Mouse (Mus musculus) heart, embryonic 14.5 days (tissue): ENCODE results near the gene Gm17349. TPM values are rescaled to one million over a fixed set of nuclear protein-coding genes. Genes with fewer than 3 reads are reported as not detected.
"Not testable (repeated sequence)": the region's sequence is repeated elsewhere in the genome, so short reads cannot be mapped to it uniquely, and the experiment has no call there.

Experiments used
- ATAC-seq: fragments of 200-750 bp; cut with Nextera tagmentation; 2 replicates; pipeline ENCODE4 v1.8.0; 2017; ENCODE audit warnings: low read depth, moderate TSS enrichment; ENCODE audit not compliant: insufficient number of reproducible peaks, insufficient read depth, low FRiP score
- H3K27ac ChIP-seq, 2 experiments: fragments of 200-500 bp in 1 of 2; fragments of 300-500 bp in 1 of 2; sonication (generic) in 1 of 2; replicated peaks in 1 of 2; 2 replicates each; pipeline ENCODE4 v1.5.1; 2012 to 2014; ENCODE audit warnings: low read depth in 2 of 2, low read length in 2 of 2, control low read depth in 1 of 2, mild to moderate bottlenecking in 1 of 2, mixed read lengths in 1 of 2; ENCODE audit not compliant: control insufficient read depth in 1 of 2, insufficient read depth in 1 of 2
- H3K27me3 ChIP-seq: fragments of 300-500 bp; sonication (generic); 2 replicates; pipeline ENCODE4 v1.6.1; 2014; ENCODE audit warnings: mild to moderate bottlenecking, low read length, control low read depth; ENCODE audit not compliant: control insufficient read depth, insufficient read depth
- H3K36me3 ChIP-seq: fragments of 300-500 bp; sonication (generic); 2 replicates; pipeline ENCODE4 v1.6.1; 2014; ENCODE audit warnings: mild to moderate bottlenecking, control low read depth, low read length, mixed read lengths; ENCODE audit not compliant: control insufficient read depth, insufficient read depth
- H3K4me1 ChIP-seq, 2 experiments: fragments of 200-500 bp in 1 of 2; fragments of 300-500 bp in 1 of 2; sonication (generic) in 1 of 2; 2 replicates each; pipeline ENCODE4 v1.6.1; 2012 to 2014; ENCODE audit warnings: low read length in 2 of 2, control low read depth in 1 of 2, mixed read lengths in 1 of 2; ENCODE audit not compliant: control insufficient read depth in 2 of 2, insufficient read depth in 2 of 2
- H3K4me2 ChIP-seq: fragments of 300-500 bp; sonication (generic); 2 replicates; pipeline ENCODE4 v1.6.1; 2014; ENCODE audit warnings: mild to moderate bottlenecking, low read length
- H3K4me3 ChIP-seq, 2 experiments: fragments of 200-500 bp in 1 of 2; fragments of 300-500 bp in 1 of 2; sonication (generic) in 1 of 2; 2 replicates each; pipeline ENCODE4 v1.5.1; 2012 to 2014; ENCODE audit warnings: low read length in 2 of 2, mild to moderate bottlenecking in 2 of 2, control low read depth in 1 of 2, low read depth in 1 of 2, moderate library complexity in 1 of 2; ENCODE audit not compliant: control insufficient read depth in 1 of 2, insufficient read depth in 1 of 2
- H3K9ac ChIP-seq: fragments of 300-500 bp; sonication (generic); 2 replicates; pipeline ENCODE4 v1.6.1; 2014; ENCODE audit warnings: mild to moderate bottlenecking, low read length
- H3K9me3 ChIP-seq: fragments of 300-500 bp; sonication (generic); 2 replicates; pipeline ENCODE4 v1.6.1; 2016; ENCODE audit warnings: low read length, control low read depth; ENCODE audit not compliant: control insufficient read depth
- WGBS: fragments of 180-500 bp; shearing (Covaris S2); extraction: QIAGEN DNeasy Blood & Tissue Kit; methylation state at CpG from one replicate; pipeline ENCODE4 v1.1.7; 2014; 5-methylcytosine and 5-hydroxymethylcytosine counted together
- polyA plus RNA-seq: library from polyadenylated mRNA; unstranded; fragments of >200 nt; fragmentation: Nextera tagmentation; extraction: Ambion mirVana; gene quantifications from 2 replicates; pipeline ENCODE4 v1.2.1, GENCODE M21; 2014

Gene Gm17349
- polyA plus RNA-seq, 1 experiment from 2014 or later, result not detected

- Histone ChIP-seq H3K36me3 (peaks cover 39% of the 10 kb centered on the region), H3K4me2 (no peak overlapping the region)
- WGBS, result 97% methylated on average over 3 of the region's 4 CpGs
Observed at GRCm38 (mm10) chr15:99729056-99729783, 23.9 kb upstream of the Gm17349 start.

GRCm38 (mm10) chr15:99728211-99728610 is 22.9 kb upstream of the Gm17349 start:
- no peak for ATAC-seq
- Histone ChIP-seq H3K4me2 (no peak overlapping the region), H3K9me3 (peaks cover 4% of the 10 kb centered on the region), H3K27ac (no peak overlapping the region), H3K4me1 (peaks cover 11 to 23% of the 10 kb centered on the region in 2 experiments), H3K4me3 (no peak overlapping the region), H3K9ac (no peak overlapping the region), H3K27me3 (no peaks in the 10 kb centered on the region), H3K36me3 (peaks cover 31% of the 10 kb centered on the region)
- 96% methylated on average over 5 of the region's 5 CpGs for WGBS

More at GRCm38 (mm10) chr15:99729056-99729783, 23.9 kb upstream of the Gm17349 start:
- no peak overlapping the region for H3K4me3 ChIP-seq
- no peak for ATAC-seq
- H3K27me3 ChIP-seq, result no peaks in the 10 kb centered on the region
- peaks cover 4% of the 10 kb centered on the region for H3K9me3 ChIP-seq
- no peak overlapping the region for H3K9ac ChIP-seq
- H3K4me1 ChIP-seq, result peaks cover 1 to 13% of the 10 kb centered on the region in 2 experiments
- H3K27ac ChIP-seq, result no peak overlapping the region

GRCm38 (mm10) chr15:99727525-99727924 is 22.2 kb upstream of the Gm17349 start:
- Histone ChIP-seq H3K27me3 (no peaks in the 10 kb centered on the region), H3K9ac (no peak overlapping the region), H3K4me1 (peaks cover 16 to 30% of the 10 kb centered on the region in 2 experiments), H3K9me3 (peaks cover 4% of the 10 kb centered on the region), H3K4me2 (no peak overlapping the region), H3K4me3 (no peak overlapping the region), H3K27ac (no peak overlapping the region), H3K36me3 (peaks cover 27% of the 10 kb centered on the region)
- ATAC-seq, result no peak
- WGBS, result 92% methylated on average over 12 of the region's 12 CpGs

GRCm38 (mm10) chr15:99727039-99727438 is 21.7 kb upstream of the Gm17349 start:
- WGBS, result 90% methylated on average over 4 of the region's 5 CpGs
- not testable (repeated sequence) for H3K27ac ChIP-seq, H3K4me3 ChIP-seq, H3K4me2 ChIP-seq, H3K9ac ChIP-seq, H3K27me3 ChIP-seq, H3K9me3 ChIP-seq, ATAC-seq
- Histone ChIP-seq H3K36me3 (peaks cover 27% of the 10 kb centered on the region), H3K4me1 (peaks cover 18 to 34% of the 10 kb centered on the region in 2 experiments)

- peak overlapping the region; percentile 60 to 92; a peak in 3 of 4 replicates for H3K4me3 ChIP-seq
- H3K4me1 ChIP-seq, result peaks cover 19 to 37% of the 10 kb centered on the region in 2 experiments
- 0 out of 4 replicates have a peak overlapping the region, but pooled peaks of 1 of the 2 experiments have one; percentile 4 for H3K27ac ChIP-seq
- H3K9me3 ChIP-seq, result peaks cover 4% of the 10 kb centered on the region
- 60% methylated on average over 2 of the region's 2 CpGs for WGBS
- H3K4me2 ChIP-seq, result peak overlapping the region; percentile 83
- no peak for ATAC-seq
- peak overlapping the region; percentile 98 for H3K9ac ChIP-seq
- no peaks in the 10 kb centered on the region for H3K27me3 ChIP-seq
- H3K36me3 ChIP-seq, result peaks cover 28% of the 10 kb centered on the region
Observed at GRCm38 (mm10) chr15:99726549-99726948, 21.3 kb upstream of the Gm17349 start.

- H3K4me3 ChIP-seq, result peak within 1 kb of the TSS; percentile 60 to 92
- H3K9ac ChIP-seq, result peak within 1 kb of the TSS; percentile 98
- peak; percentile 89 for ATAC-seq
- H3K4me2 ChIP-seq, result peak within 1 kb of the TSS; percentile 83
- no peaks in the 10 kb centered on the region for H3K27me3 ChIP-seq
- H3K4me1 ChIP-seq, result peaks cover 19 to 37% of the 10 kb centered on the region in 2 experiments
- under 1% methylated on average over 55 of the region's 68 CpGs for WGBS
- H3K27ac ChIP-seq, result peak within 1 kb of the TSS; percentile 95 to 98
- peaks cover 4% of the 10 kb centered on the region for H3K9me3 ChIP-seq
- peaks cover 32% of the 10 kb centered on the region for H3K36me3 ChIP-seq
Observed at GRCm38 (mm10) chr15:99725341-99726155, 20.3 kb upstream of the Gm17349 start, which contains the start of gene Cox14. Gene Cox14 (plus strand): TSS chr15:99725618.

- peak overlapping the region; percentile 81 for H3K4me2 ChIP-seq
- peaks cover 36% of the 10 kb centered on the region for H3K36me3 ChIP-seq
- peaks cover 4% of the 10 kb centered on the region for H3K9me3 ChIP-seq
- peak overlapping the region; percentile 64 for H3K9ac ChIP-seq
- peaks cover 19 to 37% of the 10 kb centered on the region in 2 experiments for H3K4me1 ChIP-seq
- H3K27me3 ChIP-seq, result no peaks in the 10 kb centered on the region
- peak; percentile 39 for ATAC-seq
- 2% methylated on average over 16 of the region's 16 CpGs for WGBS
- peak overlapping the region; percentile 95 to 98 for H3K27ac ChIP-seq
- peak overlapping the region; percentile 49 to 92 for H3K4me3 ChIP-seq
Observed at GRCm38 (mm10) chr15:99724292-99725021, 19.2 kb upstream of the Gm17349 start.
